Mouse (Mus musculus) cerebellum, adult 2 months (tissue): ENCODE results near the gene Cfap46. TPM values are rescaled to one million over a fixed set of nuclear protein-coding genes. Genes with fewer than 3 reads are reported as not detected.
"Not testable (repeated sequence)": the region's sequence is repeated elsewhere in the genome, so short reads cannot be mapped to it uniquely, and the experiment has no call there.

Experiments
- DNase-seq, 2 experiments: peaks; one replicate each; pipeline ENCODE4 v3.0.0; 2021
- H3K27ac ChIP-seq: fragments of 200-500 bp; 2 replicates; pipeline ENCODE4 v1.5.1; 2012; ENCODE audit warnings: low read length, control low read depth, inconsistent platforms; ENCODE audit not compliant: insufficient read depth
- H3K27me3 ChIP-seq: fragments of 200-500 bp; 2 replicates; pipeline ENCODE4 v1.6.1; 2012; ENCODE audit warnings: inconsistent platforms, mild to moderate bottlenecking, low read length, moderate library complexity; ENCODE audit not compliant: control insufficient read depth, insufficient read depth
- H3K4me1 ChIP-seq: fragments of 200-500 bp; 2 replicates; pipeline ENCODE4 v1.6.1; 2011; ENCODE audit warnings: low read length; ENCODE audit not compliant: control insufficient read depth, insufficient read depth
- H3K4me3 ChIP-seq: fragments of 200-500 bp; replicated peaks from 2 replicates; pipeline ENCODE3; 2011; ENCODE audit warnings: mild to moderate bottlenecking, low read depth, low read length, control low read depth; ENCODE audit not compliant: insufficient read depth
- CTCF ChIP-seq: fragments of 200-500 bp; IDR thresholded peaks from 2 replicates; pipeline ENCODE4 v1.5.1; 2011; ENCODE audit warnings: low read depth, mild to moderate bottlenecking, control low read depth, low read length, moderate library complexity, borderline replicate concordance; ENCODE audit not compliant: insufficient read depth
- POLR2A ChIP-seq: fragments of 200-500 bp; IDR thresholded peaks from 2 replicates; pipeline ENCODE4 v1.6.1; 2011; ENCODE audit warnings: low read length, control low read depth, borderline replicate concordance; ENCODE audit not compliant: insufficient read depth
- WGBS: fragments of 180-500 bp; shearing (Covaris S2); methylation state at CpG from one replicate; pipeline ENCODE4 v1.1.7; 2018; 5-methylcytosine and 5-hydroxymethylcytosine counted together
- polyA plus RNA-seq: library from polyadenylated mRNA; depleted of rRNA; stranded (reverse); fragments of >200 nt; gene quantifications from 2 replicates; pipeline ENCODE4 v1.2.3, GENCODE M21; 2012

Gene Cfap46
- polyA plus RNA-seq, 1 experiment, result 5.3 TPM

GRCm38 (mm10) chr7:139692211-139692610 is 8.6 kb upstream of the Cfap46 start:
- Histone ChIP-seq H3K27me3 (no peaks in the 10 kb centered on the region; the same call in 1 of the 2 replicates), H3K27ac (no peak overlapping the region), H3K4me1 (no peaks in the 10 kb centered on the region), H3K4me3 (no peak overlapping the region)
- 84% methylated on average over 11 of the region's 11 CpGs for WGBS
- no peak for TF ChIP-seq CTCF
- no peak for TF ChIP-seq POLR2A
- DNase-seq, result no peak

GRCm38 (mm10) chr7:139685336-139685735 is 1.7 kb upstream of the Cfap46 start:
- Histone ChIP-seq H3K27ac (no peak overlapping the region), H3K27me3 (no peaks in the 10 kb centered on the region), H3K4me3 (no peak overlapping the region), H3K4me1 (no peaks in the 10 kb centered on the region)
- peak in 1 of 2 experiments; percentile 19 for DNase-seq
- TF ChIP-seq POLR2A, result no peak
- no peak for TF ChIP-seq CTCF

DNA sequence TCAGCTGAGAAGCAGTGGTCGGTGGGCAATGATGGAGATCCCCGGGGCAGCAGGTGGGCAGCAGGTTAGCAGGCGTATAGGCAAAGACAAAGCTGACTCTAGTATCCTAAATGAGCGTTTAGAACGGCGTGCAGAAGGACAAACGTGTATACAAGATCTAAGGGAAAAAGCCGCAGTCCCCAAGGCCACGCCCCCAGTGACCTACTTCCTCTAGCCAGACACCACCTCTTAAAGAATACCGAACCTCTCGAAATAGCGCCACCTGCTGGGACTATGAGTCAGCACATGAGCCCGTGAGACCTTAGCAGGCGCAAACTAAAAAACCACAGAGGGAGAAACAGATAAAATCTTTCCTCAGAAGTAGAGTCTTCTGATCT is 924 bp upstream of the Cfap46 start:
- WGBS, result under 1% methylated on average over 14 of the region's 14 CpGs
- DNase-seq, result peak; percentile 92 to 93
- Histone ChIP-seq H3K27ac (peak overlapping the region; percentile 67), H3K27me3 (no peaks in the 10 kb centered on the region), H3K4me3 (peak overlapping the region; percentile 98), H3K4me1 (no peaks in the 10 kb centered on the region)
- peak; percentile 85; the same call in 1 of the 2 replicates for TF ChIP-seq POLR2A
- TF ChIP-seq CTCF, result peak; percentile 84

DNA sequence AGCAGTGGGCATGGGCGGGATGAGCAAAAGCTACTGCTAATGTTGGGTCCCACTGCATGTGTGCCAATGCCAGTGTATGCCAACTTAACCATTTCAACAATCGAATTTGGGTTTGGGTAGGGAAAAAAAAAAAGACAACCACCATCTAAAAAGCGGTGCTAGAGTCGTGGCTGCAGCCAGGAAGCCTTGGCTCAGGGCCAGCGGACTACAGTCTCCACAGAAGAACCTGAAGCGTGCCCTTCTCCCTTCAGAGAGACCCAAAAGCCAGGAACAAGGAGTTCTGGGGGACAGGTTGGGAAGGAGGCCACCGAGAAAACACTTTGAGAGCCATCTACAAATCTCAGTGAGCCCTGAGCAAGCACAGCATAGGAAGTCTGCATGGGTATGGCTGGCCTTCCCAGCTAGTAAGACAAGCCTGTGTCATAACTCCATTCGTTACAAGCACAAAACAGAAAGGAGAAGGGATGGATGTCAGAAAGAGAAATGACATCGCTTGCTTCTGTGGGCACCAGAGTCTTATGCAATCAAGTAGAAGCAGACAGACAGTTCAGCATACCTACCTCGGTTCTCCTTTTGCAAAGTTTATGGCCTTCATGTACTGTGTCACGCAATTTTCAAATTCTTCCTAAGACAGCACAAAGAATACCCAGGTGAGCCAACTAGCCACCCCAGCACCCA is 1.6 kb downstream of the Cfap46 start:
- Histone ChIP-seq H3K27ac (no peak overlapping the region), H3K4me3 (no peak overlapping the region), H3K27me3 (no peaks in the 10 kb centered on the region), H3K4me1 (no peaks in the 10 kb centered on the region)
- no peak for DNase-seq
- TF ChIP-seq POLR2A (no peak), CTCF (no peak)
- 56% methylated on average over 11 of the region's 11 CpGs for WGBS

DNA sequence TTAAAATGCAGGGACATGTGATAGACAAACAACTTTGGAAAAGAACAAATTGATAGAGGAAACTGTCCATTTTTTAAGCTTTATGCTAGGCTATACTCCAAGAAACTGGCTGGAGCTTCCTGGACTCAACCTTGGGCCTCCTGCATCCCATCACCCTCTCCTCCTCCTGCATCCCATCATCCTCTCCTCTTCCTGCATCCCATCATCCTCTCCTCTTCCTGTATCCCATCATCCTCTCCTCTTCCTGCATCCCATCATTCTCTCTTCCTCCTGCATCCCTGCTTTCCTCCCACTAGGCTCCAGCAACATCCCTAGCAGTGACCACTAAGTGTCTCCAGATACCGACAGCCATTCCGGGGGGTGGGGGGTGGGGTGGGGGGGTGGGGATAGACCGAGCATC is 7.2 kb downstream of the Cfap46 start:
- no peak for TF ChIP-seq CTCF
- TF ChIP-seq POLR2A, result no peak
- DNase-seq, result peak in 1 of 2 experiments; percentile 19
- H3K27ac ChIP-seq, result no peak overlapping the region

GRCm38 (mm10) chr7:139666871-139667270 is 16.7 kb downstream of the Cfap46 start:
- DNase-seq, result no peak
- Histone ChIP-seq H3K4me1 (no peaks in the 10 kb centered on the region), H3K27ac (no peak overlapping the region), H3K27me3 (no peaks in the 10 kb centered on the region), H3K4me3 (no peak overlapping the region)
- no peak for TF ChIP-seq CTCF
- TF ChIP-seq POLR2A, result no peak
- 72% methylated on average over 8 of the region's 8 CpGs for WGBS

More for the DNA sequence above, 7.2 kb downstream of the Cfap46 start:
- no peaks in the 10 kb centered on the region for H3K27me3 ChIP-seq
- WGBS, result 83% methylated on average over 3 of the region's 3 CpGs
- no peaks in the 10 kb centered on the region for H3K4me1 ChIP-seq
- H3K4me3 ChIP-seq, result no peak overlapping the region

- WGBS, result 70% methylated on average over 3 of the region's 3 CpGs
- H3K4me3 ChIP-seq, result no peak overlapping the region
- DNase-seq, result no peak
- no peak overlapping the region for H3K27ac ChIP-seq
- no peaks in the 10 kb centered on the region for H3K27me3 ChIP-seq
- TF ChIP-seq POLR2A (no peak), CTCF (no peak)
- H3K4me1 ChIP-seq, result no peaks in the 10 kb centered on the region; the same call in 1 of the 2 replicates
Observed at GRCm38 (mm10) chr7:139663318-139663717, 20.3 kb downstream of the Cfap46 start.

- not testable (repeated sequence) for H3K4me3 ChIP-seq, H3K4me1 ChIP-seq, H3K27me3 ChIP-seq, DNase-seq, H3K27ac ChIP-seq
- WGBS, result 90% methylated on average over 28 of the region's 28 CpGs
Observed at GRCm38 (mm10) chr7:139659901-139660300, 23.7 kb downstream of the Cfap46 start.

DNA sequence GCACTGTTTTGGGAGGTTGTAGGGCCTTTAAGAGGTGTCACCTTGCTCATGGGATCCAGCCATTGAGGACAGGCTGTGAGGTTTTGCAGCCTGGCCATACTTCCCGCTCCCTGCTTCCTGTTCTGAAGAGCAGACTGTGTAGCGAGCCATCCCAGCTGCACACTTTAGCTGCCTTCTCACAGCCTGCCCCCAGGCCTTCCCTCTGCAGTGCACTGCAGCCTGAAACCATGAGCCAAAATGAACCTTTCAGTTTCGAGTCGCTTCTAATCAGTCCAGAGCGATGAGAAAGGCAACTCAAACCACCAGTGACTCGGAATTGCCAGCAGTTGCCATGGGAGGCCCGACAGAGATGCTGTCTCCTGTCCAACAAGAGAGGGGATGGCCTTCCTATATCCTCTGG is 33.9 kb downstream of the Cfap46 start:
- Histone ChIP-seq H3K4me3 (no peak overlapping the region), H3K27me3 (no peaks in the 10 kb centered on the region), H3K27ac (no peak overlapping the region), H3K4me1 (no peaks in the 10 kb centered on the region)
- WGBS, result 48% methylated on average over 7 of the region's 7 CpGs
- no peak for TF ChIP-seq CTCF
- no peak for TF ChIP-seq POLR2A
- DNase-seq, result no peak
